Mouse (Mus musculus) kidney, postnatal 36 days (tissue): Measurements from ENCODE around the gene Cerk.
A peak's percentile ranks its signal among the peaks of the same experiment; 100 is the strongest.
"Not testable (repeated sequence)": the region's sequence is repeated elsewhere in the genome, so short reads cannot be mapped to it uniquely, and the experiment has no call there.

ENCODE experiments used
- DNase-seq, 2 experiments: peaks; one replicate each; pipeline ENCODE4 v3.0.0; 2021 to 2022; ENCODE audit warnings: mixed read lengths in 2 of 2

Cerk gene

DNA sequence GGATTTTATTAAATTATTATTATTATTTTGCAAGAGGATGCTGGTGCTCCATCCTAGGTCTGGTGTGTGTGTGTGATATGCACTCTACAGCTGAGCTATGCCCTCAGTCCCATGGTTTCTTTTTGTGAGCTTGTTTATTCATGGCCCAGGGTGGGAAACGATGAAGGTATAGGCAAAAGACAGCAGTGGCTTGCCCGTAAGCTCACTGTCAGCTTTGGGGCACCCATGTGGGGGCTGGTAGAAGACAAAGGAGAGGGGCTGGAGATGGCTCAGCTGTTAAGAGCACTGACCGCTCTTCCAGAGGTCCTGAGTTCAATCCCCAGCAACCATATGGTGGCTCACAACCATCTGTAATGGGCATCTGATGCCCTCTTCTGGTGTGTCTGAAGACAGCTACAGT, 4.6 kb downstream of the Cerk start:
- DNase-seq = not testable (repeated sequence)

- DNase-seq = no peak
Observed at GRCm38 (mm10) chr15:86180427-86180826, 5.5 kb downstream of the Cerk start.

GRCm38 (mm10) chr15:86178594-86178993, 7.3 kb downstream of the Cerk start:
- DNase-seq = no peak

- DNase-seq = not testable (repeated sequence)
Observed at GRCm38 (mm10) chr15:86177703-86178251, 8.2 kb downstream of the Cerk start.

DNA sequence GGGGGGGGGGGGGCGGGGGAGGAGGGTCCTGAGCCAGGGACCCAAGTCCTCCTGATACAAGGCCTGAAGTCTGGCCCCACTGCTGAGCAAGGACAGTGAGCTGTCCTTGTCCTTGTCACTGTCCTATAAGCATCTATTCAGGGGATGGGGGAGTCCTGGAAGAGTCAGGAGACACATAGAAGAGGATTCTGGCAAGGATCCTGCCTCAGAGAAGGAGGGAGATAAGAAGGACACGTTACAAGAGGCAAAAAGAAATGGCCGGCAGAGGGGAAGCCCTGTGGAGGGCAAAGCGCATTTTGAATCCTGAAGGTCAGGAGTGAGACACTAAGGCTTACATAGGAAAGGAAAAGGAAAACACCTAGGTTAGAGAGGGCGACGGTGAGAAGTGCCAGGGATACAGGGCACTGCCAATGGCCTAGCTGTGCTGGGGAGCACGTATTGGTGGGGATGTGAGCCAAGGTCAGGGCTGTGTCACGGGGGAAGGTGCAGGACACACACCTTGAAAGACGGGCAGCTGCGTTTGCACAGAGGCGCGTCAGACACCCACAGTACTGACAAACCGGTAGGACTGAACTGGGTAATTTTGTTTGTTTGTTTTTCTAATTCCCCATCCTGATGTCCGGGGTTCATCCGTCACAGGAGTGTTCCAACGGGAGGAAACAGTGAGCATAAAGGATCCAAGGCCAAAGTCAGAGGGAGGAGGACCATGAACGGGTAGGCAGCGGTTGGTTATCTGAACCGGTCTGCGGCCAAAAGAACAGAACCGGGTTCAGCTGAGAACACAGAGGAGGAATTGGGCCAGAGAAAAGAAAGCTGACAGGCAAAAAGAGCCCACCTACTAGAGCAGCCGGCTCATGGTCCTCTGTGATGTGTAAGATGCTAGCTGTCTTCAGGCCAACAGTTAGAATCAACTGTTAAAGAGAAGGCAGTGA, 8.9 kb downstream of the Cerk start:
- DNase-seq = no peak

DNA sequence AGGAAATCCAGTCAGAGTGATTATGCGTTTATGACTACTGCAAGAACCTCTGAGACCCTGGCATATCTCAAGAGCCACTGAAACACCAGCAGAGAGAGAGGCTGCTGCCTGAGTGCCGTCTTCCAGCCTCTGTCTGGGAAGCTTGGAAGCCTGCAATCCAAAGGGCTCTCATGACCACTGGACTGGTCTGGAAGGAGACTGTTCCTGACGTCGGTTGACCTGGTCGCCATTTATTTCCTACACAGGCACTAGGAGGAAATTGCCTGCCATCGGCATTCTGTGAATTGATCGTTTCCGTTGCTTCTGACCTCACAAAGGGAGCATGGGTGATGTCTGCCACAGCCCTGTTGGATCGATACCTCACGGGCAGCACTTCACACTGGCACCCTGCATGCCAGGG, 9.8 kb downstream of the Cerk start:
- no peak for DNase-seq

GRCm38 (mm10) chr15:86175253-86176050, 10.5 kb downstream of the Cerk start:
- no peak for DNase-seq

DNA sequence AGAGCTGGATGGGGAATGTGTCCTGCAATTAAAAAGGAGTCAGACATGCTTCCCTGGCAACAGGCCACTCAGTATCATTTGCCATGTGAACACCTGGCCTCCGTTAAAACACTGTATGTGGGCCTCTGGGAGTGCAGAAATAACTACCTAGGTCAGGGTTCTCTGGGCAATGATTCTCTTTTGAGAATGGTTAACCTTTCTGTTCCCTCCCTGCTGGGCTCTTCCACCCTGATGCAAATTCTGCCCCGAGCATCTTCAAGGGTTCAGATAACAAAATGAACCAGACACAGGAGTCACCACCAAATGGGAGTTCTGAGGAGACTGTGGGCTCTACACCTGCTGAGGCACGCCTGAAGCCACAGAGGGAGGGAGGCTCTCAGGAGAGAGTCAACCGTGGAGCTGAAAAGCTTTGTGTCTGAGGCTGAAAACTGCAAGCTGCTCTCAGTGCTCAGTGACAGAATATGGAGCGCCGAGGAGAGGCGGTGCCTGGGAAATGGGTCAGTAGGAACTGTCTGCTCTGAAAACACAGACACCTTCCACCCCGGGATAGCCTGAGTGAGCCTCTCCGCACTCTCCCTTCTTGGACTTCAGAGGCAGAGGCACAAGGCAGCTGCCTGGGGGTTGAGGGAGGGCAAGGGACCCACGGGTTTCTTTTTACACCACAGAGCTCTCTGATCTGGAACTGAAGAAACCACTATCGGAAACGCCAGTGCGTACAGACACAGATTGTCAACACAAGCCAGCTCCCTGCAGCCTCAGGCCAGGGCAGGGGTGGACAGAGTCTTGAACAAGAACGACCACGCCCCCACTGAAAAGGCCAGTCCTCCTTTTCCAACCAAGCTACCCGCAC, 12.6 kb downstream of the Cerk start:
- peak in 1 of 2 experiments; percentile 57 for DNase-seq

- no peak for DNase-seq
Observed at GRCm38 (mm10) chr15:86172526-86172925, 13.4 kb downstream of the Cerk start.

GRCm38 (mm10) chr15:86172124-86172523, 13.8 kb downstream of the Cerk start:
- no peak for DNase-seq

GRCm38 (mm10) chr15:86171316-86171715, 14.6 kb downstream of the Cerk start:
- DNase-seq = no peak

GRCm38 (mm10) chr15:86169817-86170110, 16.2 kb downstream of the Cerk start:
- DNase-seq = peak; percentile 50 to 63

GRCm38 (mm10) chr15:86168941-86169816, 16.8 kb downstream of the Cerk start:
- no peak for DNase-seq

- DNase-seq = peak in 1 of 2 experiments; percentile 50
Observed at GRCm38 (mm10) chr15:86168505-86168867, 17.5 kb downstream of the Cerk start.

GRCm38 (mm10) chr15:86167787-86168504, 18.0 kb downstream of the Cerk start:
- no peak for DNase-seq

- no peak for DNase-seq
Observed at GRCm38 (mm10) chr15:86167032-86167655, 18.8 kb downstream of the Cerk start.

DNA sequence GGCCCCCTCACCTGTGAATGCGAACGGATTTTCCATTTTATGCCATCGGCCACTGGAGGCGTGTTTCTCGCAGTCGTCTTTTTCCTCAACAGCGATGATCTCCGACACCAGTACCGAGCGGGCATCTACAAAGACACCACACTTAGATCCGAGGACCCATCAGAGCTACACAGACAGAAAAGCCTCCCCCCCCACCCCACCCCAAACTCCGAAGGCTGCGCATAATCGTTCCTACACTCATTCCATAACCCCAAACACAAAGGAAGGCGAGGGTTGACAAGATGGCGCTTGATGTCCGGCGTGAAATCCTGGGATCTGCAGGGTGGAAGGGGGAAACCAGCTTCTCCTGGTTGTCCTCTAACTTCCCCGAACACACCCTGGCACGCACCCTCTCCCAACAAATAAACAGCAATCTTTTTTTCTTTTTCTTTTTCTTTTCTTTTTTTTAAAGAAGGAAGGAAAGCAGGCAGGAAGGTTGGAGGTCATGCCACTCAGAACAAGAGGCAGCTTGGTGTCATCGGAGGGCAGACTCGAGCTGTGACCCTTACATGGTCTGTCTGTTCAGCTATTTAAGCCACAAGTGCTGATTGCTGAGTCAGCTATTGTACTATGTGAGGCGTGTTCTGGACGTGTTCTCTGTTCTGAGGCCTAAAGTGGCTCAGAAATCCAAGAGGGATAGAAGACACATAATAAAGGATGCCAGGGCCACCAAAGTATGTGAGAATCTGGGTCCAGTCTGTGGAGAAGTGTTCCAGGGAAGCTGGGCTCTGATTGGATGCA, 19.9 kb downstream of the Cerk start:
- no peak for DNase-seq

DNA sequence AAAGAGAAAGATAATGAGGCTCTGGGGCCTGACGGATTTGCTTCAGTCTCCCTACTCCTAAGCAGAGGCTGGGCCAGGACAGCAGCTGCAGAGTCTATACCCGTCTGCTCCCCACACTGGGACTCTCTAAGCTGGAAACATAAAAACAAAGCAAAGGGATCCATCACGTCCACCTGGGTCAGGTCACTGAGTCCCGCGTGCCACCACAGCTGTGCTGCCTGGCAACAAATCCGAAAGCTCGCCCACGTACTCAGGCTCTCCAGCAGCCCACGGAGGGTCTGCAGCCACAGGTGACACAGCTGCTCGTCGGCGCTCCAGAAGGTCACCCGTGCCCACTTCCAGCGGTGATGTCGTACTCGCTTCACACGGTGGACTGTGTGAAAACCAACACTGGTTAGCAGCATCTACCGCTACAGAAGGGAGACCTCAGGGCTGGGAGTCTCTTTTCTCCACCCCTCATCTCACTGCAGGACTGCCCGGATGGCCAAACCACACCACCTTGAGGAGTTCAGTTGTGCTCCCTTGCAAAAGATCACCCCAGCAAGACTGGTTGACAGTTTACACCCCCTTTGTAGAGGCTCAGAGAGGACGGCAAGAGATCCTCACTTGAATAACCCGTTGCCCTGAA, 21.1 kb downstream of the Cerk start:
- no peak for DNase-seq

GRCm38 (mm10) chr15:86161800-86162199, 24.1 kb downstream of the Cerk start:
- DNase-seq = not testable (repeated sequence)
